Mouse (Mus musculus) bone marrow macrophage, adult 2 months (primary cell): ENCODE data around the gene Coa3.

ENCODE experiments used
- CTCF ChIP-seq: IDR thresholded peaks from 2 replicates; pipeline ENCODE4 v1.5.1; 2012; ENCODE audit warnings: low read depth, mild to moderate bottlenecking, low read length, moderate library complexity
- POLR2A ChIP-seq: IDR thresholded peaks from 2 replicates; pipeline ENCODE4 v1.6.1; 2012; ENCODE audit warnings: mild to moderate bottlenecking, low read depth, low read length, borderline replicate concordance

DNA sequence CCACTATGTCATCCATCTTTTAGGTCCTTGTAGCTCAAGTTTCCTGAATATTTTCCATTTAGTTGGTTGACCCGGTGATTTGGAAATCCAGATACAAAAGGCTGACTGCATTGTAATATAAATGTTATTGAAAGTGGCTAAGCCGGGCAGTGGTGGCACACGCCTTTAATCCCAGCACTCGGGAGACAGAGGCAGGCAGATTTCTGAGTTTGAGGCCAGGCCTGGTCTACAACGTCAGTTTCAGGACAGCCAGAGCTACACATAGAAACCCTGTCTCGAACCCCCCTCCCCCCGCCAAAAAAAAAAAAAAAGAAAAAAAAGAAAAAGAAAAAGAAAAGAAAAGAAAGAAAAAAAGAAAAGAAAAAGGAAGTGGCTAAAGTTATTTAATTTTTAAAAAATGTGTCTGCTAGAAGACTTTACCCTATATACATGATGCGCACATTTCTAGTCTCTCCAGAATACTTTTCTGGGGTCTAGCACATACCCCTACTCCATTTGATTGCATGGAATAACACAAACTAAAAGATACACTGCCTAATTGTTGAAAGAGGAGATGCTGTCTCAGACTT lies 36.3 kb upstream of the Coa3 start:
- TF ChIP-seq CTCF, result no peak
- no peak for TF ChIP-seq POLR2A
